Mouse (Mus musculus) embryo, embryonic 9.5 days (tissue): ENCODE measurements around the gene Rsph1.

Experiments
- DNase-seq: peaks from one replicate; pipeline ENCODE4 v3.0.0-alpha.2; 2017; ENCODE audit errors: extremely low spot score

The Rsph1 gene

DNA sequence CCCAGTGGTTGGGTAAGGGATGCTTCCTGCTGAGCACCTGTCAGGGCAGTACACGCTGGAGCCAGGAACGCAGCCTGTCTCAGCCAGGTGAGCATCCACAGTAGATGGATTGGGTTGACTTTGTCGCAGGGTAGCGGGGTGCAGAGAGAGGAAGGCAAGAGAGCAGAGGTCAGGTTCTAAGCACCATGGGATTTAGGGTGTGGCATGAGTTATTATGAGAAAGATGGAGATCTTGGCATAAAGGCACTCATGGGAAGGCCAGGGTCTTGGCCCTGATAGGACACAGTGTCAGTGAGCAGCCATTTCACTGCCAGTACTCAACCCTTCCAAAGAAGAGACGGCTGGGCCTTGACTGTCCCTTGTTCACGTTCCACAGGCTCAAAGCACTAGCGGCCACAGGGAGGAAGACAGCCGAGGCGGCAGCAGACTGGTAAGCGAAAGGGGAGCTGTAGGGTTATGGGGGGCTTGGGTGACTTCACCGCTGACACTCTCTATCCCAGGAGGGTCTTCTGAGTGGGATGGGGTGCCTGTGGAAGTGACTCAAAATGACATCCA is 67.7 kb downstream of the Rsph1 start:
- DNase-seq: no peak

DNA sequence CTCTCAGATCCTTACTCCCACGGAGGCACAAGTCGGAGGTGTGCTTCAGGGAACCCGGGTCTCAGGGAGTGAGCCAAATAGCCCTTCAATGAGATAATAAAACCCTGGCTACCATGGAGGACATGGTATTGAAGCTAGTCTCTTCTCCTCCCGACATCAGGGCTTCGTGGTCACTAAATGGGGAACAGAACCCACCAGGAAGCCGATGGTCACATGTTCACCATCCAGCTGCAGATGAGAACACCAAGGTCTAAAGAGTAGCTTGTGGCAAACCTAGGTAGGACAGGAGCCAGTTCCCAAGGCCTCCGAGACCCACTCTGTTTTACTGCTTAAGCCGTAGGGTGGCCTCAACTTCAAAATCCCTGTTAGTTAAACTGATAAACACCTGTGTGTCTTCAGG is 68.5 kb downstream of the Rsph1 start:
- no peak for DNase-seq

DNA sequence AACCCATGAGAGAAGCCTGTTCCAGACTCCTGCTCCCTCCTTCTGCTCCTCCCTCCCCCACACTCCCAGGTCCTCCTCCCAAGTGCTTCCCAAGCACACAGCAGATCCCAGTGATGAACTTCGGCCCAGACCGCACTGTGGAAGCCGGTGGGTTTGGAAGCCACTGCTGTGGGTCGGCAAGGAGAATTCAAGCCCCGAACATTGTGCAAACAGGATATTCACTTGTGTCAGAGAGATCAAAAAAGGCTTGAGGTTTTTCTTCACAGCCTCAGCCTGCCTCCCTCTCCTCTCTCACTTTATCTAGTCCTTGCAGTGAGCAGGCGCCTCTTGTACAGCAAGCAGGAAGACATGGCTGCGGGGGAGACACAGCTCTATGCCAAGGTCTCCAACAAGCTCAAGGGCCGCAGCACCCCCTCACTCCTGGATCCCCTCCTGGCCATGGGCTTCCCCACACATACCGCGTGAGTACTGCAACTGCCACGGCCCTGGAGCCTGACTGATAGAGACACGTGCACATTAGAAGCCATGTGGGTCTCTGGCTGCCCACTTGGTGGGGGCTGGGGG is 69.3 kb downstream of the Rsph1 start, which contains the start of gene Ubash3a:
TSS of gene Ubash3a (plus strand) at position 103 of the 564 bp plus-strand sequence.
- no peak for DNase-seq
